Mouse (Mus musculus): Measurements from ENCODE around the gene Hprt.

- TF ChIP-seq CTCF (IDR thresholded peaks at IDR 0.05; ENCODE audit: control insufficient read depth, insufficient read depth, low read length) (no peak), POLR2A (IDR thresholded peaks at IDR 0.05; ENCODE audit: borderline replicate concordance, control insufficient read depth, low read depth, low read length) (no peak)
Measured at GRCm38 (mm10) chrX:53046033-53046432, 58.1 kb downstream of the Hprt start.
